Mouse (Mus musculus) c-Kit-positive CD71-positive TER-119-positive erythroid progenitor cells, embryonic 14.5 days (primary cell): Measurements from ENCODE around the gene Sgpl1.

Experiments
- DNase-seq: peaks from one replicate; pipeline ENCODE4 v3.0.0-alpha.2; 2013; ENCODE audit warnings: low spot score

Sgpl1 gene

DNA sequence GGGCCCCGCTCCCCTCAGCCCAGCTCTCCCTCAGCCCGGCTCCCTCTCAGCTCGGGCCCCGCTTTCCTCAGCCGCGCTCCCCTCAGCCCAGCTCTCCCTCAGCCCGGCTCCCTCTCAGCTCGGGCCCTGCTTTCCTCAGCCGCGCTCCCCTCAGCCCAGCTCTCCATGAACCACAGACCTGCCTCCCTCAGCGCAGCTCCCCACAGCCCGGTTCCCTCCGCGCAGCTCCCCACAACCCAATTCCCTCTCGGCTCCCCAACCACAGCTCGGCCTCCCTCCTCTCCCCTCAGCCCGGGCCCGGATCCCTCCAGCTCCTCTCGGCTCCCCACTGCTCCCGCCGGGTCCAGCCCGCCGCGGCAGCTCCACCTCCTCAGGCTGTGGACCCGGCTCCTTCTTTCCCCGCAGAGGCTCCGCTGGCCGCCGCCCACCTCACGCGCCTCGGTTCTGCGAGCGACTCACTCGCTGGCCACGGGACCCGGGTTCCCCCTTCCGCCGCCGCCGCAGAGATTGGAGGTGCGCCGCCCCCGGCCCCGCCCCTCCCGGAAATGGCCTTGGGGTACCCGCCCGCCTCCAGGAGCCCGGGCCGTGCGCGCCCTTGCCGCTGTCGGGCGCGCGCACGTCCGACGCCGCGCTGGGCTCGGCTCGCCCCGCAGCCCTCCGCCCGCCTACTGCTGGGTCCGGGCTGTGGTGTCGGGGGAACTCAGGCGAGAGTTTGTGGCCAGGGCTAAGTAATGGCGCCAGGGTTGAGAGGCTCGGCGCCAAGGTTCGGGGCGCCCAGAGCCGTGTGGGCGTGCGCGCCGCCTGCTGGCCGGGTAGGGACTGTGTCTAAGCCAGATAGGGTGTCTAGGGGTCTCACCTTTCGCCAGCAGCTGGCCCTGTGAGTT, at the start of gene Sgpl1:
Gene Sgpl1, minus strand, starts transcription at position 547 of the 884 bp plus-strand sequence.
- peak; percentile 79 for DNase-seq

DNA sequence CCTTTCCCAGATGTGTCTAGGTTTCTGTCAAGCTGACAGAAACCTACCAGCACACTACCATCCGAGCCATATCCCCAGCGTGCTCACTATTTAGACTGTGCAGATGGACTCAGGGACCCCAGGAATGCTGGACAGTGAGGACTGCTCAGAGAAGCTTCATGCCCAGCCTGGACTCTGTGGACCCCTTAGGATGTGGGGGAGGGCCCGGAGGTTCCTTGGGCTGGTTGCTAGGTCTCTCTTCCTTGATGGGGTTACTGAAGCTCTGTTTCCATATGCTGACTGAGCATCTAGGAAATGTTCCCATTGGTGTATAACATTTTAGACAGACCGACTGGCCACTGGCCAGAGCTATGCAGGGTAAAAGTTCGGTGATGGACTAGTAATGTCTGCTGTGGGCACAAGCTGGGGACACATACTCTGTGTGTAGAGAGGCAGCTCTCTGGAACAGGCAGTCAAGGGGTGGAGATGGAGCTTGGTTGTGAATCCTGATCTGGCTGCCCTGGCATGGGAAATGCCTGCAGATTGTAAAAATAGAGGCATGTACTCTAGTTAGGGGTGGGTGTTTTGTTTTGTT, 48.3 kb upstream of the Sgpl1 start:
- DNase-seq = no peak

DNA sequence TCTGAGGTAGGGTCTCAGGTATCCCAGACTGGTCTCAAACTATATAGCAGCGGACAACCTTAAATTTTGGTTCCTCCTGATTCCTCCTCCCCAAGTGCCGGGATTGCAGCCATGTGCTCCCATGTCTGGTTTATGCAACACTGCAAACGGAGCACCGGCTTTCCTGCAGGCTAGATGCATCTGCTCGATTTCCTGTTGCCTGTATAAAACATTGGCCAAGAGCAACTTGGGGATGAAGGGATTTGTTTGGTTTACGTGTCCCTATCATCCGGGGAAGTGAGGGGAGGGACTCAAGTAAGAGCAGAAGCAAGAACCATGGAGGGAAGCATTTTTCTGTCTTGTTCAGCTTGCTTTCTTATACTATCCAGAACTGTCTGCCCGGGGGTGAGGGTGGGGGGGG, 47.7 kb upstream of the Sgpl1 start:
- no peak for DNase-seq

DNA sequence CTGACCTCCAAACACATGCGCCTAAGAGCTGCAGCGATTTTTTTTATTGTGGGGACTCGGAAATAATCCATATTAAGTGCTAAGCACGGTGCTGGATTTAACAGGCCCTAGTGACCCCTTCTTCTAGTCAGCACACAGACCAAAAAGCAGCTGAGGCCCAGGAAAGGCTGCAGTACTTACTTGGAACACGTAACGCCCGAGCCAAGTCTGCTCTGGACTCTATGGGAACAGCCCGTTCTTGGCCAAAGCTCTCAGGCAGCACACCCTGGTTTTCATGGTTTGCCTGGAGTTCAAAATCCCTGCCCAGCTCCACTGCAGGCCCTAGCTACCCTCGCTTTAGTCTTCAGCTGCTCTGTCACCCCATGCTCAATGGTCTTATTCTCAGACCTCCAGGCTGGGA, 47.1 kb upstream of the Sgpl1 start:
- no peak for DNase-seq

DNA sequence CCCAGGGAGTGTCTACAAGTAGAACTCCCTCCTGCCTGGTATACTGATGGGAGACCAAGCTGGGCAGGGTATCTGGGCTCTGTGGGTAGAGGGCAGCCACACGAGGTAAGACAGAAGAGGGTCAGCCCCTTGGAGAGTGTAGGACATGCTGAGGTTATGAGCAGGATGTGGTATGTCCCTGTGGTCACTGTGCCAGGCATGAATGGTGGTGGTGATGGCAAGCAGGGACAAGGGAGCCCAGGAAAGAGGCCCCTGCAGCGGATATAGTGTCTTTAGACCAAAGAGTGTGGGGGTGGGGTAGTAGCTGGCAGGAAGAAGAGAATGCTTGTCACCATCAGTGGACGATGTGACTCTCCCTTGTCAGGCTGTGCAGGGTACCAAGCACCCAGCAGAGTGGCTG, 40.5 kb upstream of the Sgpl1 start:
- no peak for DNase-seq

DNA sequence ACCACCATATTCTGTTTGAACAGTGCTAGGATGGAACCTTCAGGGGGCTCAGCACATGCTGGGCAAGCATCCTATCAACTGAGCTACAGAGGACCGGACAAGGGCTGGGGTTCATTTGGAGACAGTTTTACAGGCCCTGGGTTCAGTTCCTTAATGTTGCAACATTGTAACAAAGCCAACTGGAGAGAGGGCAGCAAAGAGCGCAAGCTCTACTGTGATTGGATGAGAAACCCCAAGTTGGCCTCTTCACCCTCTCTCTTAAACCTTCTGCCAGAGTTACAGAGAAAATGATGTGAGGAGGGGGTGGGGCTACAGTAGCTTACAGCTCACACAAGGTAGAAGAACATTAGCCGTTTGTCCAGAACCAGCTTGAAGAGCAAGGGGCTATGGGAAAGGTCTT, 39.5 kb upstream of the Sgpl1 start:
- DNase-seq = no peak

DNA sequence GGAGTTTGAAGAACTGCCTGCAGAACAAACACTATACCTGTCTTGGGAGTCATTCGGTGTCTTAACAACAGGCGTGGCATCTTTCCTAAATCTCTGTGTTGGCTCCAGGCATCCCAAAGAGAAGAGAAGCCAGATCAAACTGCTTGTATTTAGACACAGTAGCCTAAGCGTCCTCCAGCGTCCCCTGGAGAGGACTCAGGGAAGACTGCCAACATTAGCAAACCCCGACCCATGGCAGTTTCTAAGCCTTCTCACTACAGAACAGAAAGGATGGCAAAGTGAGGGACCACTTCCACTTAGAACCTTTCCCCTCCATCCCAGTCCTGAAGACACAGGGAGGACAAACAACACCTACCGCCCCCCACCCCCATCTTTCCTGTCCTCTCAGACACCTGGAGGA, 32.4 kb upstream of the Sgpl1 start:
- no peak for DNase-seq

DNA sequence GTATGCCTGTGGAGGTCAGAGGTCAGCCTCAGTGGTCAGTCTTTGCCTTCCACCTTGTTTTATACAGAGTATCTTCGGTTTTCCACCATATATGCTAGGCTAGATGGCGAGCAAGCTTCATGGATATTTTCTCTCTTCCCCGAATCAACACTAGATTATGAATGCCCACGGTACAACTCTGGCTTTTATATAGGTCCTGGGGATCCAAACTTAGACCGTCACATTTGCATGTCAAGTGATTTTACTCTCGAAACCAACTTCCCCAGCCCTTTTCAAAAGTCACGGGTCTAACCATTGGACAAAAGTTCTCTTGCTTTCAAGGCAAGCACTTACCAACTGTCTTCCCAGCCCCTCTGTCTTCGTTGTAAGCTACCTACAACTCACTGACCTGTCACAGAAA, 31.2 kb upstream of the Sgpl1 start:
- no peak for DNase-seq

DNA sequence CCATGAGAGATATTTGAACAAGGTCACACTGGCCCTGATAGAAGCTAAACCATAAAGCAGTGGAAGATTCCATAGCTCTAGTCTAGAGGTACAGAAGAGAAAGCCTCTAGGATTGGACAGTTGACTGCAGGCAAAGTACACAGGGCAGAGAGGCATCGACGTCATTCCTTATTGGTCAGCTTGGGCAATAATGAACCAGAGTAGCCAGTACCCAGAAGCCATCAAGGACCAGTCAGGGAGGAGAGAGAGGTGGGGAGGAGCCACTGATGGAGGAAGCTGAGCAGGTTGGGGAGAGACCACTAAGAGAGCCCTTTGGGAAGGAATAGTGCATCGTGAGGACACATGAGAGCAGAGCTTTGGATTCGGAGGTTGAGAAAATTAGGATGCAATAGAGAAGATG, 30.2 kb upstream of the Sgpl1 start:
- no peak for DNase-seq

DNA sequence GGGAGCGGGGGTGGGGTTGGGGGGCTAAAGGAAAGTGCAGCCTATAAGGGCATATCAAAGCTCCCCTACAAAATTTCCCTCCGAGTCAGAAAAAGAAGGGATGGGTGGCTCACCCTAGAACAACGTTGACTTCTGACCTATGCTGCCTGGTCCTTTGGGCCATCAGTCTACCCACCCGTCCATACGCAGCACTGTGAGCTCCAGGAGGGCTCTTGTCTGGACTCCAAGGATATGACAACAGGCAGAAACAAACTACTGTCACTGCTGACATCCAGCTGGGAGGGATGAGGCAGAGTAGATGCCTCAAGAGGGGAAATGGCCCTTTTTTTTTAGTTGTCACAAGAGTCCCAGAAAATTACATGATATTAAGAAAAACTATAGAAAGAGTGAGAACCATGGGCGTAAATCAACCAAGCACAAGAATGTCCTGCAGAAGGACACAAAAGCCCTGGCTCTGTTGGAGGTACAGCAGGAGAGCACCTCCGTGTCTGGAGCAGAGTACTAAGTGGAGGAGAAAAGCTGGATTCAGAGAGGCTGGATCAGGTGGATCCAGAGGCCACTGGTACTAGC, 28.8 kb upstream of the Sgpl1 start:
- DNase-seq = no peak

DNA sequence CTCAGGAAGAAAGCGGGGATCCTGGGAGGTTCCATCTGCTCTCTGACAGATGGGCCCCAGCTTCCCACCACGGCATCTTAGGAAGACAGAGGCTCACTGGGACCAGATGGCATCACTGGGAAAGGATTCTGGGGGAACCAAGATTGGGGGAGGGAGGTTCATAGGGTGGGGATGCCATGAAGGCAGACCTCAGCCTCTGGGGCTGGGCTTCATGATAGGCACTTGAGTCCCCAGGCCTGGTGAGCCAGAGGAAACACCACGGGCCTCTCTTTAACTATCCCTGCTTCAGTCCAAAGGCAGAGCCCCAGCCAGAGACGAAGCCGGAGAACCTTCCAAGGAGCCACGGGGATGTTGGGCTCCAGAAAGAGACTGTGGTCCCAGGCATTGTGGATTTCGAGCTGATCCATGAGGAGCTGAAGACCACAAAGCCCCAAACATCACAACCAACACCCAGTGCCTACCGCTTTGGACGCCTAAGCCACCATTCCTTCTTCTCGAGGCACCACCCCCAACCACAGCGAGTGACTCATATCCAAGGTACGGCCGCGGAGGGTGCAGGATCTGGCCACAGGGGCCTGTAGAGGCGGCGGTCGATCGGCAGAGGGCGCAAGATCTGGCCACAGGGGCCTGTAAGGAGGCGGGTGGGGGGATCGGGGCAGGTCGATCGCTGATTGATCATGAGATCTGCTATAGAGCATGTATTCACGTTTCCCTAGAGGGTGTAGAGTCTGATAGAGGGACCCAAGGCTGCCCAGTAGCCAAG, 28.1 kb upstream of the Sgpl1 start:
- DNase-seq = peak; percentile 27

DNA sequence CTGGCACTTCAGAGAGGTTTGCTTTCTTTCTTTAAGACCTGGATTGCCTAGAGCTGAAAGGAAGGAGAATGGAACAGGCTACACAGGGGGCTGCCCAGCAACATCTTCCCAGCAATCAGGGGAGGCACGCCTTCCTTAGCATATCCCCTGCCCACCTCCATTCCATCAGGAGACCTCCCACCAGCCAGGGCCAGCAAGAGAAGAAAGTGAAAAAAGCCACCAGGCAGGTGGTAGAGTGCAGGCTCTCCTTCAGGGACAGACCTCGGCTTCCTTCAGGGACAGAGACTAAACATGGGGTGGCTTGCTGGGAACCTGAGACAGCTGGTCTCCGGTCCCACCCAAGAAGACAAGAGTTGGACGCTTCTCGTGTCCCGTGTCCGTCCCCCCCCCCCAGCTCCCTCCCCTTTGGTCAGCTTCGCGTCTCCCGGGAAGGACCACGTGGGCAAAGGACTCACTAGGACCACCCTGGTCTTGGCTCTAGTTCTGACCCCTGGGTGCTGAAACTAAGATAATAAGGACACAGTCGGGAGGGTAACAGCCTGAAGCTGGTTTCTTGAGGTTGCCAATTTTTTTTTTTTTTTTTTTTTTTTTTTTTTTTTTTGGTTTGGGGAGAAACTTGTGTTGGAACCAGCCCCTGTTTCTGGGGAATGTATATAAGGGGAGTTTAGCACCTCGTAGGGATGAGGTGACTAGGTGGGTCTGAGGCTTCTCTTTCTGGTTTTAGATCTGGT, 27.4 kb upstream of the Sgpl1 start:
- DNase-seq = no peak

DNA sequence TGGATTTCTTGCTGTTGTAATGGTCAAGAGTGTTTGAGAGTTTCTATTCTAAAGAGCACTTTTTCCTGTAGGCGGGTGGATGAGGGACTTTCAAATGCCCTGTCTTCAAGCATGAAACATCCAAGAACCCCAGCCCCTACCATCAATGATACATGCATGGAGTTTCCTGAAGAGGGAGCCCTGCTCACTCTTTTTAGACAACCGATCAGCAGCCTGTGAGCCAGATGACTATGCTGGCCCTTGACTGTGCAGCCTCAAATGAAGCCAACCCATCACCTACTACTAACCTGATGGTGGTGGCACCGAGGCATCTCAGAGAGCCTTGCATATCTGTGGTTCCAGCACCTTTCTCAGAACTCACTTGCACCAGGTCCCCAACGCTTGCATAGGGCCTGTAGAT, 25.0 kb upstream of the Sgpl1 start:
- DNase-seq = no peak

DNA sequence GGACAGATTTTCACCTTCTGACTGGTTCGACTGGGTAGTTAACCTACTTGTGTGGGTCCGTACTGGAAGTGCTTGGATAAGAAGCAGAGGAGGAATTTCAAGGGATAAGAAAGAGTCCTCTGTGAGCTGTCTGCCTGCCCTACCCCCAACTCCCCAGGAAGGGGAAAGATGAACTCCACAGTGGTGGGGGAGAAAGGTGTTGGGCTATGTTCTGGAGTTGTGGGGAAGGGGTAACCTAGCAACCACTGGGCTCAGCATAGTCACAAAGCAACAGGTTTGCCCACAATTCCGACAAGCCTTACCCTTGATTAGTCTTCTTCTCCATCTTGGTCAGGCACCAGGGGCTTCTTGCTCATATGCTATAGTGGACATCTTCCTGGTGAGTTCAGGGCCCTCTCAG, 24.2 kb upstream of the Sgpl1 start, which contains the start of gene Tbata:
Gene Tbata, plus strand, starts transcription at position 301 of the 400 bp plus-strand sequence.
- no peak for DNase-seq

DNA sequence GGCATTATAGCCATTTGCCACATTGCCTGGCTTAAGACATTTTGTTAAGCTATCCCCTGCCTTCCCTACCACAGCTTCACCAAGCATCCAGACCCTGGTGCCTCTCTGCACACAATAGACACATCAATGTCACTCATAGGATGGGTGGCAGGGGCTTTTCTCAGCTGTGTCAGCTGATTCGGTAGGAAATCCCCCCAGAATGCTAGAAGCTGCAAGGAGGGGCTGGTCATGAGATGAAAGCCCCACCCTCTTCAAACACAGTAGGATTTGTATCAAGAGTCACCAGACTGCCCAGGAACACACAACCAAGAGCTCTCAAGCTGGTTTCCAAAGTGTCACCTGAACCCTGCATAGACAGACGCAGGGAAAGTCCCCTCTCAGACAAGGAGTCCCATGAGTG, 20.9 kb upstream of the Sgpl1 start:
- DNase-seq = no peak

DNA sequence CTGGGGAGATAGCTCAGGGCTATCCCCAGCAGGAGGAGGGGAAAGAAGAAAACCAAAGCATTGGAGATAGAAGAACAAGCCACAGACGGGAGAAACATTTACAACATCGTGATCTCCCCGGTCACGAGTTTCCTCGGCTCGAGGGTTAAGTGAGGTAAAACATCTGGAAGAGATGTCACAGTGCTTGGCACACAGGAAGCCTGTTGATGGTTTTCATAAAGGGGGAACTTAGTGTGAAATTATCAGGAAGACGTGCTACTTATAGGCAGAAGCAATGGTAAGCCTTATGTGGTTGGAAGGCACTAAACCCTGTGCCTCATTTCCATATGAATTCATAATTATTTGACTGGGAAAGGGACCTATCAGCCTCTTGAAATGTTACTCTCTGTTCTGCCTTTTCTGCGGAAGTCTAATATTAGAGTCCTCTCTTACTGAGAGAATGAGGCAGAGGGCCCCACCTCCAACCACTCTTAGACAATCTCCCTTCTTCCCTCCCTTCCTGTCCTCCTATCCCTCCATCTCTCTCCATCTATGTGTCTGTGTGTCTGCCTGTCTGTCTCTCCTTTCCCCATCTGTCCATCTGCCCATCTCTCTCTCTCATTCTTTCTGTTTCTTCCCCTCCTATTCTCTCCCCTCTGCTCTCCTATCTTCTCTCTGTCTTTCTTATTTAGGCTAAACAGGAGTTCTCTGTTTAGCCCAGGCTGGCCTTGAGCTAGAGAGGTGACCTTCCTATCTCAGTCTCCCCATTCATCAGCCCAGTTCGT, 20.0 kb upstream of the Sgpl1 start:
- no peak for DNase-seq

DNA sequence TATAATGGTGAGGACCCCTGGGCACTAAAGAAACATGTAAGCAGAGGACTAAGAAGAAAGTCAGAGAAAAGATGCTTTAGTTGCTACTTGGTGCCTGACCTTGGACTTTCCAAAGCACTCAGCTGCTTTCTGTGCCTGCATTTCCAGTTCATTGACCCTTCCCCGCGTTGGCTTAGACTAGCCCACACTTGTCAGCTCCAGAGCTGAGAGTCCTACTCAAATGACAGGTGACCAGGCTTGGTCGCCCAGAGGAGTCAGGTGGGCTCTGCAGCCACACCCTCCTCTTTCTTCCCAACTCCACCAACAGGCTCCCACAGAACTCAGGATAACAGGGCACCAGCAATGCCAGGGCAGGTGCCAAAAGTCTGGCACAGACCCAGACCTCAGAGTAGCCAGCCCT, 14.9 kb upstream of the Sgpl1 start:
- DNase-seq = no peak

DNA sequence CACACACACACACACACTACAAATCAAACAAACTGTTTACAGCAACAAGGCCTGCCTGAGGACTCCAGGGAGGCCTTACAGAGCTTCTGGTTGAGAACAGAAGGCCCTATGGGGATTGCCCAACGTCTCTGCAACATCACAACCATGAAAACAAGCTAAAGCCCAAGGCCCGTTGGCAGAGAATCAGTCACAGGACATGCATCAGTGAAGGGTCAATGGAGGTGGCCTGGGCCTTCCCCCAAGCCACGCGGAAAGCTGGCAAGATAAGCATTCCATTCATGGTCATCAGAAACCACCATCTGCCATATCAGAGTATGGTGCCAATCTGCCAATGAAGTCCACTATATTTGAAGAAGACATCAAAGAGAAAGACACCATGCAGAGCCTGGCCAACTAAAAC, 13.2 kb upstream of the Sgpl1 start:
- no peak for DNase-seq

DNA sequence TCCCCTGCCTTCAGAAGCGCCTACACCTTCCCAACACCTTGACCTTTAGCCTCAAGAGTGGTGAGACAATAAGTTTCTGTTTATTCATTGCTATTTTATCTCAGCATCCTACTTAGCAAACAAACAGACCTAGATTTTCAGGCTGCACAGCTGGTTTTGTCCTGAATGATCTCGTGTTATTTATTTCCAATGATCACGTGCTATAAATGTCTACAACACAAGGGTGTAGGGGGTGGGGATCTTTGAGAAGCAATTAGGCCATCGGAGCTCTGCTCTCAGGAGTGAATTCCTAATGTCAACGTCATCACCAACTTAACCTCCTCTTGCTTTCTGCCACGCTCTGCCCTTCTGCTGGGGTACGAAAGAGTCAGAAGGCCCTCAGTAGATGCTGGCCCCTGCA, 12.6 kb upstream of the Sgpl1 start:
- no peak for DNase-seq

DNA sequence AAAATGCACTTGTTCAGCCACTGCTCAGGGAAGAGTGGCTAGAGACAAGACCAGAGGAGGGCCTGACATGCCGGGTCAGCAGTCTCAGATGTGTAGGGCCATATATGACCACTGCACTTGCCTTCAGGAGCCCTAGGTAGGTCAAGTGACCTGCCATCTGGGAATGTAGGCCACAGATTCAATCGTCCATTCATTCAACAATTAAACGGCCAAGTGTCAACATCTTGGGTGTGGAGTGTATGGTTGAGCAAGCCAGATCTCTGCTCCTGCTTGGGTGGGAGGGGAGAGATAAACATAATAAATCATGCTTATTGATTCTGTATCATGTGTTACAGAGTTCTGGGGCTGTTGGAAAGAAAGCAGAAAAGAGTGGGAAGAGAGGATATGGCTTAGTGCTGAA, 11.1 kb upstream of the Sgpl1 start:
- no peak for DNase-seq

DNA sequence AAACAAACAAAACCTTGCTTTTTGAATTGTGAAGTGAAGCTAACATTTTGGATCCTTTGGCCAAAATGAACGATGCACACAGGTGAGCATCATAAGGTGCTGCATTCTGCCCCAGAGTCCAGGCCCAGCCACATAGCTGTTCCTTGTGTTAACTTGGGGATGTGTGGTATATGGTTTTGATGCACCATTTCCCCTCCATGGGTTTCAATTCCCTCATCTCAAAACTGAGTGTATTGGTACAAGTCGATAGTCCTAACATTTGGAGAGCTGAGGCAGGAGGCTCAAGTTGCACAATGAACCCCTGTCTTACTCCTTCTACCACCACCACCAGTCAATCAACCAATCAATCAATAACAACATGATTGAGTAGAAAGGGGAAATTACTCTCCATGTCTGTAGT, 8.9 kb upstream of the Sgpl1 start:
- no peak for DNase-seq
